Mouse (Mus musculus): ENCODE results near the gene Slc50a1. TPM values are rescaled to one million over a fixed set of nuclear protein-coding genes. Genes with fewer than 3 reads are reported as not detected.

The Slc50a1 gene
- polyA plus RNA-seq, 1 experiment: 297 TPM

DNA sequence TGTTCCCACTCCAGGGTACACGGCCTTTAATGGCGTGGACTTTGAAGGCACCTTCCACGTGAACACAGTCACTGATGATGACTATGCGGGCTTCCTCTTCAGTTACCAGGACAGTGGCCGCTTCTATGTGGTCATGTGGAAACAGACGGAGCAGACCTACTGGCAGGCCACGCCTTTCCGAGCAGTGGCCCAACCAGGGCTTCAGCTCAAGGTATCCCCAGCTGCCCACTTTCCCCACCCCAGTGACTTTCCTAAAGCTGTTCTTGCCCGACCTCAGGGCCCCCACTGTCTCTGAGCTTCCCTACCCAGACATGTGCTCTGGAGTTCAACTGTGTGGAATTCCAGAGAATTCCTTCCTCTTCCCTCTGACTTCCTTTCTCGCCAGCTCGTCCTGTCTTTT lies 45.6 kb downstream of the Slc50a1 start:
- Histone ChIP-seq H3K4me3 (replicated peaks; ENCODE audit: extremely low read depth, low read depth, low read length) (no peak overlapping the region), H3K4me1 (ENCODE audit: control insufficient read depth, insufficient read depth, low read length) (peaks cover 4% of the 10 kb centered on the region; the same call in 1 of the 2 replicates)
- WGBS: 61% methylated on average over 11 of the region's 11 CpGs
- TF ChIP-seq POLR2A (IDR thresholded peaks at IDR 0.05; ENCODE audit: borderline replicate concordance, extremely low read depth, low read depth, low read length) (no peak), CTCF (IDR thresholded peaks at IDR 0.05; ENCODE audit: insufficient read depth, low read length) (no peak)
- DNase-seq: no peak

DNA sequence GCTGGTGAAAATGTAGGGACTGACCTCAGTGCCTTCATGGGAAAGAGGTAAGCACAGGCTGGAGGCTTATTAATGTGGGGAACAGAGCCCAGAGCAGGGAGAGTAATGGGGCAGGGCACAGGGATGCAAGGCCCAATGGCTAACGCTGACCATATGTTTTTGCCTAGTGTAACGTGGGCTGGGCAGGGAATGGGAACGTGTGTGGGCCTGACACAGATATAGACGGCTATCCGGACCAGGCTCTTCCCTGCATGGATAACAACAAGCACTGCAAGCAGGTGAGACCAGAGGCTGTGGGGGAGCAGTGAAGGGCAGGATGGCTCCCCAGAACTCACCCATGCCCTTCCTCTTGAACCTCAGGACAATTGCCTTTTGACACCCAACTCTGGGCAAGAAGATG lies 49.2 kb downstream of the Slc50a1 start:
- peaks cover 2% of the 10 kb centered on the region for H3K4me1 ChIP-seq (ENCODE audit: control insufficient read depth, insufficient read depth, low read length)
- no peak for DNase-seq
- TF ChIP-seq POLR2A (IDR thresholded peaks at IDR 0.05; ENCODE audit: borderline replicate concordance, extremely low read depth, low read depth, low read length) (no peak), CTCF (IDR thresholded peaks at IDR 0.05; ENCODE audit: insufficient read depth, low read length) (no peak)
- H3K4me3 ChIP-seq (replicated peaks; ENCODE audit: extremely low read depth, low read depth, low read length): no peak overlapping the region
- WGBS: 78% methylated on average over 5 of the region's 5 CpGs

DNA sequence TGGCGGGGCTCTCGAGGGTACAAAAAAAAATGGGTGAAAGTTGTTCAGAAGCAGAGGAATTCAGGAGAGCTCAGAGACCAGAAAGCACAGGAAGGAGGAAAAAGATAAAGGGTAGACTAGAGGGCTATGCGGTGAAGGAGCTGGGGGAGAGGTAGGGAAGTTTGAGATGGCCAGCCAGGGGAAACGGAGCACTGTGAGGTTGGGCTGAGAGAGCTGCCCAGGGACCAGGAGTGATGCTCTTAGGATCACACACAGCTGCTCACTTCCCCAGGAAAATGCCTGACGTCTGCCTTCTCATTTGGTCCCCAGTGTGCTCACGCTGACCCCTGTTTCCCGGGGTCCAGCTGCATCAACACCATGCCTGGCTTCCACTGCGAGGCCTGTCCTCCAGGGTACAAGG lies 50.8 kb downstream of the Slc50a1 start:
- DNase-seq: no peak
- H3K4me1 ChIP-seq (ENCODE audit: control insufficient read depth, insufficient read depth, low read length): peaks cover 6% of the 10 kb centered on the region
- H3K4me3 ChIP-seq (replicated peaks; ENCODE audit: extremely low read depth, low read depth, low read length): no peak overlapping the region
- TF ChIP-seq CTCF (IDR thresholded peaks at IDR 0.05; ENCODE audit: insufficient read depth, low read length) (no peak), POLR2A (IDR thresholded peaks at IDR 0.05; ENCODE audit: borderline replicate concordance, extremely low read depth, low read depth, low read length) (no peak)
- 24% methylated on average over 8 of the region's 8 CpGs for WGBS

DNA sequence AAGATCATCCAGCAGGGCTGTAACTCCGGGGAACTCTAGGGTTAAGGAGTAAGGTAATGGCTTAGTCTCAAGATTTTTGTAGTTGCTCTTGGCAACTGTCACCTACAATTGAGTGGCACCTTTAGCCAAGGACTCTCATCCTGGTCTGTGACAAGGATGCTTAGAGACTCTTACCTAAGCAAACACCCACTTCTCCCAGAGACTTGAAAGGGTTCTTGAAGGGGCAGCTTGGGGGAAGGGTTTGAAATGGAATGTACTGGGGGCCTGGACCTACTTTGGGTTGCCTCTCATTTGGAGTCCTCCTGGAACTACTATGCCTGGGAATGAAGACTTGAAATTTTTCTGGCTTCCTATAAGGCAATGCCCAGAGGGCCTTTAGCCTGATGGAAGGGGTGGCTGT lies 52.1 kb downstream of the Slc50a1 start:
- Histone ChIP-seq H3K4me1 (ENCODE audit: control insufficient read depth, insufficient read depth, low read length) (peaks cover 8% of the 10 kb centered on the region), H3K4me3 (replicated peaks; ENCODE audit: extremely low read depth, low read depth, low read length) (no peak overlapping the region)
- TF ChIP-seq POLR2A (IDR thresholded peaks at IDR 0.05; ENCODE audit: borderline replicate concordance, extremely low read depth, low read depth, low read length) (no peak), CTCF (IDR thresholded peaks at IDR 0.05; ENCODE audit: insufficient read depth, low read length) (no peak)
- peak; percentile 55 for DNase-seq
- 61% methylated on average over 1 of the region's 1 CpGs for WGBS

Other genes with a start within 250 kb of the Slc50a1 start
- gene Rusc1, start 177.3 kb downstream of the Slc50a1 start, polyA plus RNA-seq (2012; rRNA removed): 56.3 and 61.3 TPM in 2 replicates
- not detected in 2 replicates for gene Gm43738, start 169.5 kb downstream of the Slc50a1 start, polyA plus RNA-seq (2012; rRNA removed)
- 81.2 and 128 TPM in 2 replicates for gene Fdps, start 168.6 kb downstream of the Slc50a1 start, polyA plus RNA-seq (2012; rRNA removed)
- 0.94 and 1.1 TPM in 2 replicates for gene Pklr, start 134.4 kb downstream of the Slc50a1 start, polyA plus RNA-seq (2012; rRNA removed)
- 0.33 and 0.67 TPM in 2 replicates for gene Hcn3, start 110.4 kb downstream of the Slc50a1 start, polyA plus RNA-seq (2012; rRNA removed)
- gene Clk2, start 105.8 kb downstream of the Slc50a1 start, polyA plus RNA-seq (2012; rRNA removed): 55.4 and 67.8 TPM in 2 replicates
- gene Scamp3, start 93.1 kb downstream of the Slc50a1 start, polyA plus RNA-seq (2012; rRNA removed): 123 and 127 TPM in 2 replicates
- gene Fam189b, start 87.4 kb downstream of the Slc50a1 start, polyA plus RNA-seq (2012; rRNA removed): 36.7 and 39.0 TPM in 2 replicates
- gene Gba, start 67.6 kb downstream of the Slc50a1 start, polyA plus RNA-seq (2012; rRNA removed): 56.4 and 94.2 TPM in 2 replicates
- gene Thbs3, start 55.4 kb downstream of the Slc50a1 start, polyA plus RNA-seq (2012; rRNA removed): 134 and 139 TPM in 2 replicates
- 107 and 110 TPM in 2 replicates for gene Mtx1, start 43.5 kb downstream of the Slc50a1 start, polyA plus RNA-seq (2012; rRNA removed)
- gene Muc1, start 41.5 kb downstream of the Slc50a1 start, polyA plus RNA-seq (2012; rRNA removed): 294 and 354 TPM in 2 replicates
- 189 and 252 TPM in 2 replicates for gene Krtcap2, start 24.6 kb downstream of the Slc50a1 start, polyA plus RNA-seq (2012; rRNA removed)
- 11.0 and 11.8 TPM in 2 replicates for gene Trim46, start 24.3 kb downstream of the Slc50a1 start, polyA plus RNA-seq (2012; rRNA removed)
- 411 and 476 TPM in 2 replicates for gene Dpm3, start 11.2 kb downstream of the Slc50a1 start, polyA plus RNA-seq (2012; rRNA removed)
- gene Efna1, start 10.6 kb upstream of the Slc50a1 start, polyA plus RNA-seq (2012; rRNA removed): 132 and 134 TPM in 2 replicates
- gene Efna3, start 52.4 kb upstream of the Slc50a1 start, polyA plus RNA-seq (2012; rRNA removed): 4.1 and 20.3 TPM in 2 replicates
- gene Efna4, start 67.5 kb upstream of the Slc50a1 start, polyA plus RNA-seq (2012; rRNA removed): 7.3 and 9.3 TPM in 2 replicates
- gene Adam15, start 79.4 kb upstream of the Slc50a1 start, polyA plus RNA-seq (2012; rRNA removed): 190 and 225 TPM in 2 replicates
- 0.28 and 0.31 TPM in 2 replicates for gene Dcst2, start 91.4 kb upstream of the Slc50a1 start, polyA plus RNA-seq (2012; rRNA removed)
- 0.06 TPM in 1 of 2 replicates, not detected in the other for gene Dcst1, start 94.7 kb upstream of the Slc50a1 start, polyA plus RNA-seq (2012; rRNA removed)
- 63.0 and 64.0 TPM in 2 replicates for gene Zbtb7b, start 124.2 kb upstream of the Slc50a1 start, polyA plus RNA-seq (2012; rRNA removed)
- 0.45 and 1.5 TPM in 2 replicates for gene Lenep, start 132.2 kb upstream of the Slc50a1 start, polyA plus RNA-seq (2012; rRNA removed)
- gene Flad1, start 141.3 kb upstream of the Slc50a1 start, polyA plus RNA-seq (2012; rRNA removed): 22.9 and 26.6 TPM in 2 replicates
- gene Cks1b, start 147.8 kb upstream of the Slc50a1 start, polyA plus RNA-seq (2012; rRNA removed): 6.7 and 11.7 TPM in 2 replicates
- gene Shc1, start 147.9 kb upstream of the Slc50a1 start, polyA plus RNA-seq (2012; rRNA removed): 69.8 and 84.6 TPM in 2 replicates
- gene Pygo2, start 159.6 kb upstream of the Slc50a1 start, polyA plus RNA-seq (2012; rRNA removed): 60.6 and 138 TPM in 2 replicates
- 66.2 and 78.1 TPM in 2 replicates for gene Pbxip1, start 166.1 kb upstream of the Slc50a1 start, polyA plus RNA-seq (2012; rRNA removed)
- gene Pmvk, start 184.0 kb upstream of the Slc50a1 start, polyA plus RNA-seq (2012; rRNA removed): 35.3 and 52.1 TPM in 2 replicates
- gene Kcnn3, start 249.6 kb upstream of the Slc50a1 start, polyA plus RNA-seq (2012; rRNA removed): 6.8 and 7.1 TPM in 2 replicates